Mouse (Mus musculus): ENCODE data around the gene Pacsin3. TPM values are rescaled to one million over a fixed set of nuclear protein-coding genes. Genes with fewer than 3 reads are reported as not detected.

Pacsin3 gene
- polyA plus RNA-seq, 1 experiment = 17.0 TPM

- TF ChIP-seq POLR2A (IDR thresholded peaks at IDR 0.05; ENCODE audit: borderline replicate concordance, extremely low read depth, insufficient read depth, insufficient read length, poor library complexity, severe bottlenecking) = no peak
- no peak for TF ChIP-seq CTCF (IDR thresholded peaks at IDR 0.05; ENCODE audit: borderline replicate concordance, extremely low read depth, insufficient read depth, insufficient read length)
- no peak for DNase-seq (ENCODE audit: low read depth)
Measured at GRCm38 (mm10) chr2:91263692-91264660, 8.2 kb downstream of the Pacsin3 start.

GRCm38 (mm10) chr2:91264711-91265681, 9.2 kb downstream of the Pacsin3 start, which contains the start of gene Arfgap2:
Gene Arfgap2, plus strand, starts transcription at chr2:91264974.
- DNase-seq (ENCODE audit: low read depth) = peak; percentile 99
- peak; percentile 45; the same call in 1 of the 2 replicates for TF ChIP-seq POLR2A (IDR thresholded peaks at IDR 0.05; ENCODE audit: borderline replicate concordance, extremely low read depth, insufficient read depth, insufficient read length, poor library complexity, severe bottlenecking)
- no peak for TF ChIP-seq CTCF (IDR thresholded peaks at IDR 0.05; ENCODE audit: borderline replicate concordance, extremely low read depth, insufficient read depth, insufficient read length)

GRCm38 (mm10) chr2:91268042-91268441, 12.3 kb downstream of the Pacsin3 start:
- TF ChIP-seq CTCF (IDR thresholded peaks at IDR 0.05; ENCODE audit: borderline replicate concordance, extremely low read depth, insufficient read depth, insufficient read length) (no peak), POLR2A (IDR thresholded peaks at IDR 0.05; ENCODE audit: borderline replicate concordance, extremely low read depth, insufficient read depth, insufficient read length, poor library complexity, severe bottlenecking) (no peak)
- no peak for DNase-seq (ENCODE audit: low read depth)

- no peak for TF ChIP-seq CTCF (IDR thresholded peaks at IDR 0.05; ENCODE audit: borderline replicate concordance, extremely low read depth, insufficient read depth, insufficient read length)
- TF ChIP-seq POLR2A (IDR thresholded peaks at IDR 0.05; ENCODE audit: borderline replicate concordance, extremely low read depth, insufficient read depth, insufficient read length, poor library complexity, severe bottlenecking) = no peak
- DNase-seq (ENCODE audit: low read depth) = no peak
Measured at GRCm38 (mm10) chr2:91268706-91269105, 13.0 kb downstream of the Pacsin3 start.

- DNase-seq (ENCODE audit: low read depth) = no peak
- TF ChIP-seq POLR2A (IDR thresholded peaks at IDR 0.05; ENCODE audit: borderline replicate concordance, extremely low read depth, insufficient read depth, insufficient read length, poor library complexity, severe bottlenecking) (no peak), CTCF (IDR thresholded peaks at IDR 0.05; ENCODE audit: borderline replicate concordance, extremely low read depth, insufficient read depth, insufficient read length) (no peak)
Measured at GRCm38 (mm10) chr2:91269687-91270133, 14.0 kb downstream of the Pacsin3 start.

GRCm38 (mm10) chr2:91278749-91279371, 23.1 kb downstream of the Pacsin3 start:
- TF ChIP-seq CTCF (IDR thresholded peaks at IDR 0.05; ENCODE audit: borderline replicate concordance, extremely low read depth, insufficient read depth, insufficient read length) (peak; percentile 79), POLR2A (IDR thresholded peaks at IDR 0.05; ENCODE audit: borderline replicate concordance, extremely low read depth, insufficient read depth, insufficient read length, poor library complexity, severe bottlenecking) (no peak)
- DNase-seq (ENCODE audit: low read depth) = peak; percentile 80

- no peak for TF ChIP-seq CTCF (IDR thresholded peaks at IDR 0.05; ENCODE audit: borderline replicate concordance, extremely low read depth, insufficient read depth, insufficient read length)
- TF ChIP-seq POLR2A (IDR thresholded peaks at IDR 0.05; ENCODE audit: borderline replicate concordance, extremely low read depth, insufficient read depth, insufficient read length, poor library complexity, severe bottlenecking) = no peak
- no peak for DNase-seq (ENCODE audit: low read depth)
Measured at GRCm38 (mm10) chr2:91279372-91279755, 23.6 kb downstream of the Pacsin3 start.

- TF ChIP-seq POLR2A (IDR thresholded peaks at IDR 0.05; ENCODE audit: borderline replicate concordance, extremely low read depth, insufficient read depth, insufficient read length, poor library complexity, severe bottlenecking) = no peak
- TF ChIP-seq CTCF (IDR thresholded peaks at IDR 0.05; ENCODE audit: borderline replicate concordance, extremely low read depth, insufficient read depth, insufficient read length) = no peak
- DNase-seq (ENCODE audit: low read depth) = no peak
Measured at GRCm38 (mm10) chr2:91281366-91281765, 25.6 kb downstream of the Pacsin3 start.

- TF ChIP-seq CTCF (IDR thresholded peaks at IDR 0.05; ENCODE audit: borderline replicate concordance, extremely low read depth, insufficient read depth, insufficient read length) = no peak
- no peak for TF ChIP-seq POLR2A (IDR thresholded peaks at IDR 0.05; ENCODE audit: borderline replicate concordance, extremely low read depth, insufficient read depth, insufficient read length, poor library complexity, severe bottlenecking)
- DNase-seq (ENCODE audit: low read depth) = no peak
Measured at GRCm38 (mm10) chr2:91283972-91284371, 28.2 kb downstream of the Pacsin3 start.

- TF ChIP-seq CTCF (IDR thresholded peaks at IDR 0.05; ENCODE audit: borderline replicate concordance, extremely low read depth, insufficient read depth, insufficient read length) (no peak), POLR2A (IDR thresholded peaks at IDR 0.05; ENCODE audit: borderline replicate concordance, extremely low read depth, insufficient read depth, insufficient read length, poor library complexity, severe bottlenecking) (no peak)
- peak; percentile 82 for DNase-seq (ENCODE audit: low read depth)
Measured at GRCm38 (mm10) chr2:91284375-91285199, 28.8 kb downstream of the Pacsin3 start.
